Mouse (Mus musculus) spleen, postnatal 10 days (tissue): ENCODE measurements around the gene Pgpep1l.
A peak's percentile ranks its signal among the peaks of the same experiment; 100 is the strongest.

Source experiments
- DNase-seq, 2 experiments: peaks; one replicate each; pipeline ENCODE4 v3.0.0; 2021 to 2022; ENCODE audit warnings: low spot score in 2 of 2

Gene Pgpep1l

DNA sequence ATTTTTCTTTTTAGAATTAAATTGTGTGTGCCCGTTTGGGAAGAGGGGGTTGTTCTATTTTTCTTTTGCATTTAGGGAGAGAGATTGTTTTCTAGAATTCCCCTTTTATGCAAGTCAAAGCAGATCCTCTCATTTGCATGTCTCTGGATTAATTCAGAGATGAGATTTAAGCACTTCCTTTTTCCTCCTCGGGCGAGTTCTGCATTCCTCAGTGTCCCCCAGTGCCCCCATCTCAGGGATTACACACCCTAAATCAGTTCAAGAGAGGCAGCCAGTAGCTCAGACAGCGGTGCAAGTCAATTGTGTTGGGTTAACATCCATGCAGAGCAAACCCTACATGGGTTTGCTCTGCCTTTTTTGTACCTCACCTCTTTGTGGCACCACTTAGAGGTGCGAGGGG lies 50.2 kb downstream of the Pgpep1l start:
- DNase-seq = no peak

GRCm38 (mm10) chr7:68211883-68212282 lies 52.1 kb downstream of the Pgpep1l start:
- DNase-seq = no peak

- no peak for DNase-seq
Observed at GRCm38 (mm10) chr7:68210417-68210816, 53.6 kb downstream of the Pgpep1l start.

GRCm38 (mm10) chr7:68209039-68209438 lies 55.0 kb downstream of the Pgpep1l start:
- DNase-seq = no peak

GRCm38 (mm10) chr7:68205776-68206427 lies 58.1 kb downstream of the Pgpep1l start:
- DNase-seq = no peak

- DNase-seq = no peak
Observed at GRCm38 (mm10) chr7:68199609-68200008, 64.4 kb downstream of the Pgpep1l start.

GRCm38 (mm10) chr7:68193958-68194695 lies 69.9 kb downstream of the Pgpep1l start:
- no peak for DNase-seq

DNA sequence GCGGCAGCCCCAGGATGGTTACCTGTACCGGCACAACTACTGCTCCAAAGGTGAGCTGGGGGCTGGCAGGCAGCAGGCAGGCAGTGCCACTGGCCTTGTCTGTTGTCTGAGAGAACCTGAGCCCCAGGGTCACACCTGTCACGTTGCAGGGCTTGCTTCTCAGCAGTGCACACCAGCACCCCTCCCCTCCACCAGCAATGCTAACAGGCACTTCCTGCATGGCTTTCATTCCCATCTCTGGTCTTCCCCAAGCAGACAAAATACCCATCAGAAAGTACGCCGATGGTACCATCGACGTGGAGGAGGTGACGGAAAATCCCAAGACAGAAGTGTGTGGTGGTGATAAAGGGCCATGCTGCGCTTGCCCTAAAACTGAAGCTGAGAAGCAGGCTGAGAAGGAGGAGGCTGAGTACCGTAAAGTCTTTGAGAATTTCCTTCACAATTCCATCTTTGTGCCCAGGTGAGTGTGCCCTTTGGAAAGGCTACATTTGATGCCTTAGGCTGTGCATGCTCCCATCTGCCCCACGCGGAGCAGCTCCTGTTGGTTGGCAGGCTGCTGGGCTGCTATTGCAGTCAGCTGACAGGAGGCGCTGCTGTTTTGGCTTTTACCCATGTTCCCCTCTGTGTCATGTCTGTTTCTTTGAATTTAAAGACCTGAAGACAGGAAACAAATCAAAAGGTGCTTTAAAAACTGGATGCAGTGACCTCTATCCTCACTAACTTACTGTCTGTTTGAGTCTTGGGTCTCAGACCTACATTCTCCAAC lies 74.2 kb downstream of the Pgpep1l start:
- DNase-seq = peak in 1 of 2 experiments; percentile 31

DNA sequence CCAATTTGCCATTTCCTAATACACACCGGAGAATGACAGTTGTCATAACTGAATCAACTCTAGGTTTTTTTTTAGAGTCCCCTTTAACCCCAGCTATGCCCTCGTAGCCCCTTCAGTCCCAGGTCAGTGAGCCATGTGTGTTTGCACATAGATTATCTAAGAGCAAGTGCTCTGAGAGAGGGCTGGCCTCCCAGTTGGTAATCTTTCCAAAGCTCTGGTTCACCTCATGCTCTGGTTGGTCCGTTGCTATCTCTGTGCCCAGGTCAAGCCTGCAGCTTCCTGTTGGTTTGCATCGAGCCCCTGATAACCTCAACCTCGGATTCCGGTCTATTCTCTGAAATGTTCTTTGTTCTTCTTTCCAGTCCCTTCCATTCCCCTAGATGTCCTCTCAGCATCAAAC lies 74.8 kb downstream of the Pgpep1l start:
- DNase-seq = no peak
